Mouse (Mus musculus) ES-E14 (cell line): ENCODE results near the gene Uroc1. TPM values are rescaled to one million over a fixed set of nuclear protein-coding genes. Genes with fewer than 3 reads are reported as not detected.

Experiments used
- DNase-seq: peaks from one replicate; pipeline ENCODE4 v3.0.0-alpha.2; 2013; ENCODE audit warnings: low read depth, low spot score
- H3K27ac ChIP-seq: 2 replicates; pipeline ENCODE4 v1.5.1; 2012; ENCODE audit warnings: low read depth, mild to moderate bottlenecking, low read length, moderate library complexity, mixed read lengths; ENCODE audit not compliant: poor library complexity, insufficient read depth, severe bottlenecking
- H3K36me3 ChIP-seq: 2 replicates; pipeline ENCODE4 v1.6.1; 2012; ENCODE audit warnings: mild to moderate bottlenecking, low read length, moderate library complexity, mixed read lengths; ENCODE audit not compliant: control insufficient read depth, poor library complexity, insufficient read depth, severe bottlenecking
- H3K4me1 ChIP-seq, 2 experiments: fragments of 150-350 bp in 1 of 2; sonication (generic) in 1 of 2; 2 replicates each; pipeline ENCODE4 v1.6.1; 2012; ENCODE audit warnings: low read length in 2 of 2, mild to moderate bottlenecking in 1 of 2, mixed read lengths in 1 of 2; ENCODE audit not compliant: control insufficient read depth in 2 of 2, insufficient read depth in 2 of 2, poor library complexity in 1 of 2
- H3K4me3 ChIP-seq, 2 experiments: fragments of 150-350 bp in 1 of 2; sonication (generic) in 1 of 2; 2 replicates each; pipeline ENCODE4 v1.5.1; 2012; ENCODE audit warnings: low read length in 2 of 2, low read depth in 1 of 2, mild to moderate bottlenecking in 1 of 2, mixed read lengths in 1 of 2; ENCODE audit not compliant: insufficient read depth in 1 of 2, poor library complexity in 1 of 2, severe bottlenecking in 1 of 2
- H3K9ac ChIP-seq: 2 replicates; pipeline ENCODE4 v1.6.1; 2012; ENCODE audit warnings: low read depth, mild to moderate bottlenecking, low read length, mixed read lengths; ENCODE audit not compliant: poor library complexity, insufficient read depth, severe bottlenecking
- H3K9me3 ChIP-seq: fragments of 150-350 bp; sonication (generic); 2 replicates; pipeline ENCODE4 v1.6.1; 2012; ENCODE audit warnings: low read depth, mild to moderate bottlenecking, low read length; ENCODE audit not compliant: control insufficient read depth, insufficient read depth
- CHD2 ChIP-seq: IDR thresholded peaks from 2 replicates; pipeline ENCODE4 v1.6.1; 2014; ENCODE audit warnings: mild to moderate bottlenecking, low read depth, low read length, inconsistent platforms
- HCFC1 ChIP-seq: IDR thresholded peaks from 2 replicates; pipeline ENCODE4 v1.6.1; 2012; ENCODE audit warnings: low read length, inconsistent platforms, borderline replicate concordance; ENCODE audit not compliant: insufficient read depth
- MAFK ChIP-seq: IDR thresholded peaks from 2 replicates; pipeline ENCODE4 v1.6.1; 2014; ENCODE audit warnings: mild to moderate bottlenecking, low read depth, low read length, inconsistent platforms; ENCODE audit not compliant: insufficient read depth
- ZC3H11A ChIP-seq: IDR thresholded peaks from 2 replicates; pipeline ENCODE4 v1.6.1; 2012; ENCODE audit warnings: low read depth, mild to moderate bottlenecking, inconsistent platforms, low read length, borderline replicate concordance
- ZNF384 ChIP-seq: IDR thresholded peaks from 2 replicates; pipeline ENCODE4 v1.6.1; 2012; ENCODE audit warnings: low read depth, low read length, inconsistent platforms
- in situ Hi-C, 2 experiments: fragments of 600-800 bp; cut with MboI; formaldehyde crosslinking; loops; one replicate each; pipeline ENCODE4 v1.15.1; 2025; ENCODE audit warnings: low sequenced_read_pairs in 2 of 2, inconsistent platforms in 1 of 2; ENCODE audit not compliant: unreplicated experiment in 2 of 2
- total RNA-seq: library from RNA; depleted of rRNA; stranded (reverse); fragments of 300-350 nt; gene quantifications from 2 replicates; pipeline ENCODE4 v1.2.3, GENCODE M21; 2012

Gene Uroc1
- total RNA-seq, 1 experiment, result 0.09 TPM

DNA sequence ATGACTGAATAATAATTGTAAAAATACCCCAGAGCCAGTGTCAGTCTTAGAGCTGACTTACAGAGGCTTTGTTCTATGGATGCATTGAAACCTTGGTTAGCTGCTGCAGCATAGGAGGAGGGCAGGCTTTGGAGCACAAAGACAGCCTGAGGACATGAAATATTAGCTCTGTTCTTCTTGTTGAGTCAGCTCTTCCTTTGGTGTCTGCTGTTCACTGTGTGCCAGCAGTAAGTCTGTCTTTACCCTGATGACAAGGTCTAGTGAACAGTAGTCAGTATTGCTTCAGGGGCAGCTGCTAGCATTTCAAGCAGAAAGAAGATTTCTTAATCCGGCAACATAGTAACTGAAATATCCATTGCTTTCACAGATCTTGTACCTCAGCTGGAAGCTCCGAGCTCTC, 48.4 kb downstream of the Uroc1 start:
- DNase-seq, result no peak
- in situ Hi-C loops, result no loop called here
- Histone ChIP-seq H3K36me3 (peaks cover 21% of the 10 kb centered on the region), H3K9me3 (no peaks in the 10 kb centered on the region), H3K27ac (no peak overlapping the region), H3K4me1 (0 out of 4 replicates have a peak, but pooled peaks cover 0 to 2% of the 10 kb centered on the region in 2 experiments), H3K9ac (no peak overlapping the region), H3K4me3 (no peak overlapping the region)
- TF ChIP-seq ZNF384 (no peak), MAFK (no peak), HCFC1 (no peak), CHD2 (no peak), ZC3H11A (no peak)

GRCm38 (mm10) chr6:90390629-90391028, 57.5 kb downstream of the Uroc1 start:
- peaks cover 2% of the 10 kb centered on the region for H3K36me3 ChIP-seq
- in situ Hi-C loops, result no loop called here

DNA sequence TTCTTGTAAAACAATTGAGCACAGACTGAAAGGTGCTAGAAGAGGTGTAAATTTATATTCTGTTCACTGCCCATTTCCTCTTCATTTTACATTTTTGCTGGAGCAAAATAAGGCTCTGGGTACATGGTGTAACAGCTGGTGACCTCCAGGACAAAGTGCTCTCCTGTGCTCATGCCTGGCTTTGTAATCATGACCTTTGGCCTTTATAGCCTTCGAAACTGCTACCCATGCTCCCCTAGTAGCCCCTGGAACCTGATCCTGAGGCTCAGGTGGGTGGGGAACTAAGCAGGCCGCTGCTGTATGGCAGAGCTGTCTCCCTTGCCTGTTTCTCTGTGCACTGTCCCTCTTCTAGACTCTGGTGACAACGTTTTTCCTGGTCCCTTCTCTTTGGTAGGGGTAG, 60.9 kb downstream of the Uroc1 start:
- Histone ChIP-seq H3K9me3 (no peaks in the 10 kb centered on the region), H3K27ac (no peak overlapping the region), H3K36me3 (peaks cover 2% of the 10 kb centered on the region), H3K9ac (no peak overlapping the region), H3K4me1 (no peaks in the 10 kb centered on the region), H3K4me3 (no peak overlapping the region)
- no peak for DNase-seq
- in situ Hi-C loops, result no loop called here
- TF ChIP-seq ZC3H11A (no peak), HCFC1 (no peak), MAFK (no peak), ZNF384 (no peak), CHD2 (no peak)

More at GRCm38 (mm10) chr6:90390629-90391028, 57.5 kb downstream of the Uroc1 start:
- DNase-seq, result no peak
- H3K9me3 ChIP-seq, result no peaks in the 10 kb centered on the region
- no peak overlapping the region for H3K4me3 ChIP-seq
- no peak for TF ChIP-seq HCFC1
- TF ChIP-seq ZNF384, result no peak
- no peak overlapping the region for H3K27ac ChIP-seq
- no peak overlapping the region for H3K9ac ChIP-seq
- no peaks in the 10 kb centered on the region for H3K4me1 ChIP-seq

DNA sequence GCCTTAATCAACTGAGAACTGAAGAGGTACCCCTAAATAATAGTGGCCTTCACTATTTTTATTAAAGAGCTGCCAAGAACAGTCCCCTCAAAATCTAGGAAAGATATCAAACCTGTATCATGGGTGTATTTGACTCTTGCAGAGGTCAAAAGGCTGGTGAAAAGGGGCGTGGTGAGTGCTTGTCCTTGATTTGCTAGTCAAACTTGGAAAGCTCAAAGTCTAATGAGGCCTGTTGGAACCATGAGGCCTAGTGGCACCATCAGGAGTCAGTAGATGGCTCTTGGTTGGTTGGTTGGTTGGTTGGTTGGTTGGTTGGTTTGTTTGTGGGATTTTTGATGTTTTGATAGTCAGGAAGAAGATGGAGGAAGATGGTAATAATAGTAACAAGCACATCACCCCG, 62.7 kb downstream of the Uroc1 start:
- Histone ChIP-seq H3K4me1 (no peaks in the 10 kb centered on the region), H3K36me3 (peaks cover 7% of the 10 kb centered on the region), H3K9ac (no peak overlapping the region), H3K4me3 (no peak overlapping the region), H3K9me3 (no peaks in the 10 kb centered on the region), H3K27ac (no peak overlapping the region)
- DNase-seq, result no peak
- in situ Hi-C loops, result no loop called here
- TF ChIP-seq HCFC1 (no peak), ZC3H11A (no peak), ZNF384 (no peak), MAFK (no peak), CHD2 (no peak)

GRCm38 (mm10) chr6:90397291-90397690, 64.2 kb downstream of the Uroc1 start:
- peaks cover 8% of the 10 kb centered on the region for H3K36me3 ChIP-seq
- no peaks in the 10 kb centered on the region for H3K4me1 ChIP-seq
- H3K4me3 ChIP-seq, result no peak overlapping the region
- in situ Hi-C loops, result no loop called here
- H3K27ac ChIP-seq, result no peak overlapping the region
- no peak for DNase-seq
- H3K9me3 ChIP-seq, result no peaks in the 10 kb centered on the region
- TF ChIP-seq CHD2, result no peak
- no peak for TF ChIP-seq ZNF384
- TF ChIP-seq MAFK, result no peak
- no peak for TF ChIP-seq ZC3H11A
- TF ChIP-seq HCFC1, result no peak
- H3K9ac ChIP-seq, result no peak overlapping the region
